Mouse (Mus musculus): ENCODE measurements at regions not wholly inside any gene's neighbourhood (a gene's known extent, or its start where the extent isn't known, plus 50 kb on each side); places are given as distances from the start of the nearest gene placed in this dataset.

- peaks cover 4% of the 10 kb centered on the region; the same call in 1 of the 2 replicates for H3K4me1 ChIP-seq
- WGBS: 51% methylated on average over 3 of the region's 3 CpGs
- no peak overlapping the region for H3K9ac ChIP-seq
- H3K36me3 ChIP-seq: no peaks in the 10 kb centered on the region
- no peak for ATAC-seq (ENCODE audit: insufficient number of reproducible peaks, insufficient read depth, low FRiP score, low TSS enrichment)
- H3K27me3 ChIP-seq: no peaks in the 10 kb centered on the region
- no peak overlapping the region for H3K27ac ChIP-seq
- H3K9me3 ChIP-seq: no peaks in the 10 kb centered on the region
- no peak overlapping the region for H3K4me2 ChIP-seq (replicated peaks)
- no peak overlapping the region for H3K4me3 ChIP-seq
Observed at GRCm38 (mm10) chr17:16158119-16158518, 327.3 kb upstream of the Rgmb start.

GRCm38 (mm10) chr17:16157711-16158110 lies 326.9 kb upstream of the Rgmb start:
- no peaks in the 10 kb centered on the region for H3K27me3 ChIP-seq
- no peaks in the 10 kb centered on the region for H3K9me3 ChIP-seq
- no peak overlapping the region for H3K4me3 ChIP-seq
- H3K4me2 ChIP-seq (replicated peaks): no peak overlapping the region
- WGBS: 31% methylated on average over 6 of the region's 6 CpGs
- no peak overlapping the region for H3K27ac ChIP-seq
- no peaks in the 10 kb centered on the region for H3K36me3 ChIP-seq
- 0 out of 2 replicates have a peak, but pooled peaks have one; percentile 67 for ATAC-seq (ENCODE audit: insufficient number of reproducible peaks, insufficient read depth, low FRiP score, low TSS enrichment)
- peaks cover 4% of the 10 kb centered on the region; the same call in 1 of the 2 replicates for H3K4me1 ChIP-seq
- no peak overlapping the region for H3K9ac ChIP-seq

DNA sequence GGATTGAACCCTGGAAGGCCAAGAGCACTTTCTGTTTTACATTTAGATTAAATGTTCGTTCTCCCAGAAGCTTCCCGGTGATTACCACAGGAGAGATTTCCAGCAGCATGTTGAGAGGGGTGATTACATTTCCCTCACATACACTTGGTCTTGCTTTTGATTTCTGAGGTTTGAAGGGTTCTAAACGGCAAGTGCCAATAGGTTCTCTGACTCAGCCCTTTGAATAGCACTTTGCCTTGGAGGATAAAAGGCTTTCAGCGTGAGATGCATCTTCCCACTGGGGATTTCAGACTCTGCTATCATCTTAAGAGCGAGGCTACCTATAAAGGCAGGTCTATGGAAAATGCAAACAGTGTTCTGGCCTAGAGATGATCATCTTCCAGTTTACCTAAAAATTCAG lies 326.3 kb upstream of the Rgmb start:
- peaks cover 4% of the 10 kb centered on the region; the same call in 1 of the 2 replicates for H3K4me1 ChIP-seq
- H3K9me3 ChIP-seq: no peaks in the 10 kb centered on the region
- ATAC-seq (ENCODE audit: insufficient number of reproducible peaks, insufficient read depth, low FRiP score, low TSS enrichment): no peak
- H3K4me3 ChIP-seq: no peak overlapping the region
- WGBS: 53% methylated on average over 5 of the region's 5 CpGs
- H3K27me3 ChIP-seq: no peaks in the 10 kb centered on the region
- no peak overlapping the region for H3K9ac ChIP-seq
- H3K4me2 ChIP-seq (replicated peaks): no peak overlapping the region
- no peaks in the 10 kb centered on the region for H3K36me3 ChIP-seq
- H3K27ac ChIP-seq: no peak overlapping the region

DNA sequence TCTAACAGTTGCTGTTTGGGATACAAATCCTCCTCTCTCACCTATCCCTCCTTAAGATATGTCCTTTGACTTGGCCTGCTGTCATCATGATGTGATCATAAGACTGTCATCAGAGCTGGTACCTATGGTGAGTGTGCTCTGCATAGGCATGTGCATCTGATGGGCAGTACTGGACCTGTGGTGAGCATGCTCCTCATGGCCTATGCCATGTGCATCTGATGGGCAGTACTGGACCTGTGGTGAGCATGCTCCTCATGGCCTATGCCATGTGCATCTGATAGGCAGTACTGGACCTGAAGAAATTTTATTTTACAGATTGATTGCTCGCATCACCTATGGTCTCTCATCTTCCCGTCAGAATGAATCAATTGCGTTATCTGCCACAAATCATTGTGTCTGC lies 325.8 kb upstream of the Rgmb start:
- Histone ChIP-seq H3K9ac (no peak overlapping the region), H3K4me1 (peaks cover 4% of the 10 kb centered on the region; the same call in 1 of the 2 replicates), H3K4me3 (no peak overlapping the region), H3K27ac (no peak overlapping the region), H3K4me2 (replicated peaks) (no peak overlapping the region), H3K36me3 (no peaks in the 10 kb centered on the region), H3K27me3 (no peaks in the 10 kb centered on the region), H3K9me3 (no peaks in the 10 kb centered on the region)
- 86% methylated on average over 3 of the region's 3 CpGs for WGBS
- ATAC-seq (ENCODE audit: insufficient number of reproducible peaks, insufficient read depth, low FRiP score, low TSS enrichment): no peak

GRCm38 (mm10) chr17:16155587-16155986 lies 324.7 kb upstream of the Rgmb start:
- H3K27ac ChIP-seq: no peak overlapping the region
- no peaks in the 10 kb centered on the region for H3K9me3 ChIP-seq
- no peak for ATAC-seq (ENCODE audit: insufficient number of reproducible peaks, insufficient read depth, low FRiP score, low TSS enrichment)
- H3K9ac ChIP-seq: no peak overlapping the region
- no peak overlapping the region for H3K4me2 ChIP-seq (replicated peaks)
- H3K36me3 ChIP-seq: no peaks in the 10 kb centered on the region
- H3K4me3 ChIP-seq: no peak overlapping the region
- H3K27me3 ChIP-seq: no peaks in the 10 kb centered on the region
- 69% methylated on average over 3 of the region's 3 CpGs for WGBS
- peaks cover 4% of the 10 kb centered on the region; the same call in 1 of the 2 replicates for H3K4me1 ChIP-seq
